Mouse (Mus musculus): ENCODE measurements around the gene Capn2. TPM values are rescaled to one million over a fixed set of nuclear protein-coding genes. Genes with fewer than 3 reads are reported as not detected.

Capn2 gene
- polyA plus RNA-seq, 1 experiment from 2014 or later, result 107 TPM

Other genes with a start within 250 kb of the Capn2 start
- gene Degs1, start 234.8 kb downstream of the Capn2 start, polyA plus RNA-seq (2015; fragmentation: Nextera tagmentation; extraction: Ambion mirVana), result 139 and 147 TPM in 2 replicates
- 15.3 and 15.9 TPM in 2 replicates for gene Fbxo28, start 176.0 kb downstream of the Capn2 start, polyA plus RNA-seq (2015; fragmentation: Nextera tagmentation; extraction: Ambion mirVana)
- 19.9 and 23.1 TPM in 2 replicates for gene Trp53bp2, start 108.4 kb downstream of the Capn2 start, polyA plus RNA-seq (2015; fragmentation: Nextera tagmentation; extraction: Ambion mirVana)
- 2.2 and 2.4 TPM in 2 replicates for gene Capn8, start 47.4 kb upstream of the Capn2 start, polyA plus RNA-seq (2015; fragmentation: Nextera tagmentation; extraction: Ambion mirVana)
- not detected in 2 replicates for gene Ccdc185, start 231.6 kb upstream of the Capn2 start, polyA plus RNA-seq (2015; fragmentation: Nextera tagmentation; extraction: Ambion mirVana)
- 13.7 and 17.8 TPM in 2 replicates for gene Susd4, start 246.3 kb upstream of the Capn2 start, polyA plus RNA-seq (2015; fragmentation: Nextera tagmentation; extraction: Ambion mirVana)

All from stomach, embryonic 15.5 days (tissue).